Mouse (Mus musculus): ENCODE measurements around the gene Otub1. TPM values are rescaled to one million over a fixed set of nuclear protein-coding genes. Genes with fewer than 3 reads are reported as not detected.
A peak's percentile ranks its signal among the peaks of the same experiment; 100 is the strongest.

Gene Otub1
- 100 to 1,000 TPM; 277 to 297 (median 291) TPM for total RNA-seq (2022)

DNA sequence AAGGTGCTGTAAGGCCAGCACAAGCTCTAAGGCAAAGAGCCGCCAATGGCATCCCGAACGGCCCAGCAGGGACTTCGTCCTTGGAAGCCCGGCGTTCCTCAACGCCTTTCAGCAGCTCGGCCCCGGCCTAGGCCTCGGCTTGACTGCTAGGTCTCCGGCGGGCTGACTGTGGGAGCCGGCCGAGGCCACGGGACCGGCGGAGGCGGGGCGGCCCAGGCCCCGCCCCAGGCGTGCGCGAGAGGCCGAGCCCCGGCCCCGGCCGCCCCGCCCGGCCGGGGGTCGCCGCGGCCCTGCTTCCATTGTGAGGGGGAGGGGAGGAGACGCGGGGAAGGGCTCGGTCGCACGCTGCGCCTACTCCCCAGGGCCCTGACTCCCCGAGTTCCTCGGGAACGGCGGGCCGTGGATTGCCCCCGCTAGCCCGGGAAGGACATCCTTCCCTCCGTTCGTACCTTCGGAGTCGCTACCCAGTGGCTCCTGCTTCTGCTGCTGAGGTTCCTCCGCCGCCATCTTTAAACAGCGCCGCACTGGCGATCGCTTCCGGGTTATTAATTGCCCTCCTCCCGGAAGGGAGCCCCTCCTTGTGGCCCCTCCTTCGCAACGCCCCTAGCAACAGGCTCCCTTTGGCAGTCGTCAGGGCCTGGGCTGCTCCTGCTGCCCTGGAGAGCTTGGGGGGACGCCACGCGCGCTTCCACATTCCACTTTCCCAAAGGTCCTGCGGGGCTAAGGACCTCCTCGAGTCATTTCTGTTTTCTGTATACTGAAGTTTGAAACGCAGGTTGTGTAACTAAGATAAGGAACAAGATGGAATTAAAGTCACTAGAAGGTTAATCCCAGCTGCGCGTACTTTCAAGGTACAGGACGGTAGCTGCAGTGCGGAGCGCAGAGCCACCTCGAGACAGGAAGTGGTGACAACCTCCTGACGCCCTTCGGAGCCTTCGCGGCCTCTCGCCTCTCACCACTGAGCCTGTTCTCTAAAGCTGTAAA, at the start of gene Otub1:
Gene Otub1, minus strand, starts transcription at position 564 of the 984 bp plus-strand sequence.
- peak; percentile 91 to 92 for DNase-seq (ENCODE audit: low spot score in 2 of 2)

DNA sequence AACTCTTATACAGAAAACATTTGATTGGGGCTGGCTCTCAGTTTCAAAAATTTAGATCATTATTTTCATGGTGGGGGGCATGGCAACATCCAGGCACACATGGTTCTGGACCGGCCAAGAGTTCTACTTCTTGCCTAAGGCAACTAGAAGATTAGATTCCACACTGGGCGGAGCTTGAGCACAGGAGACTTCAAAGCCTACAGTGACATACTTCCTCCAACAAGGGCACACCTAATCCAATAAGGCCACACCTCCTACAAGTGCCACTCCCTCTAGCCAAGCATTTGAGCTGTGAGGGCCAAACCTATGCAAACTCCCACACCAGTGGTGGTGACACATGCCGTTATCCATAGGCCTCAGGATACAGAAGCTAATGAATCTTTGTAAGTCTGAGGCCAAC, 39.9 kb upstream of the Otub1 start:
- no peak for DNase-seq (ENCODE audit: low spot score in 2 of 2)

DNA sequence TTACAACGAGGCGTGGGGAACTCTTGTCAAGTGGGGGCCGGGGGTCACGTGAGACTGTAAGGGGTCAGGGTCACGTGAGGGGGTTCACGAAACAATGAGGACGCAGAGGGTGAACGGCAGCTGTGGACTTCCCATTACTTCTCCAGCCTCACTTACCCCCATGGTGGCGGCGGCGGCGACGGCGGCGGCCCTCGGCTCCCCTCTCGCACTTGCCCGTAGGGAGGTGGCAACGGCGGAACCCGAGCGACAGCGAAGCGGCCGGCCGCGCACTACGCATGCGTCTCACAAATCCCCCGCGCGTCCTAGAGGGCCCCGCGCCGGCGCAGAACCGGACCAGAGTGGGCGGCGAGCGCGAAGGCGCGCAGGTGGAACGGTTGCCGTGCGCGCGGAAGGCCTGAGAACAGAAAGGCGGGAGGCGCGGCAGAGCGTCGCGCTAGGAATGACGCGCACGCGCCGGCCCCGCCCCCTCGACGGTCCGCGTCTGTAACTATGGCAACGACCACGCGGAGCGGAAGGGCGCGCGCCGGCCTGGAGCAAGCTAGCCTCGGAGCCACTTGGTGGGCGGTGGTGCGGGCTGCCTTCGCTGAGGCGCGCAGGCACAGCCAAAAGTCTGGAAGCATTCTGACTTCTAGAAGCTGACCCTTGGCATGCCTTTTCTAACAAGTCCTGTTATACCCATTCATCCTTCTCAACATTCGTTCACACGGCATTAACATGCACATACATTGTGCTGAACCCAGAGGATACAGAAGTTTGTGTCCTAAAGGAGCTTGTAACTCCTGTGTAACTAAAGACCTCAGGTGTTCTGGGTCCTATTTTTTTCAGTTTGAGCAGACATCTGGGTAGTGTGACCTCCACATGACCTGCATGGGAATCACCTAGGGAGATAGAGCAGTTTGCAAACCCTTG, 34.9 kb upstream of the Otub1 start, which contains the start of gene Naa40:
Gene Naa40, minus strand, starts transcription at position 402 of the 909 bp plus-strand sequence.
- peak; percentile 89 to 90 for DNase-seq (ENCODE audit: low spot score in 2 of 2)

DNA sequence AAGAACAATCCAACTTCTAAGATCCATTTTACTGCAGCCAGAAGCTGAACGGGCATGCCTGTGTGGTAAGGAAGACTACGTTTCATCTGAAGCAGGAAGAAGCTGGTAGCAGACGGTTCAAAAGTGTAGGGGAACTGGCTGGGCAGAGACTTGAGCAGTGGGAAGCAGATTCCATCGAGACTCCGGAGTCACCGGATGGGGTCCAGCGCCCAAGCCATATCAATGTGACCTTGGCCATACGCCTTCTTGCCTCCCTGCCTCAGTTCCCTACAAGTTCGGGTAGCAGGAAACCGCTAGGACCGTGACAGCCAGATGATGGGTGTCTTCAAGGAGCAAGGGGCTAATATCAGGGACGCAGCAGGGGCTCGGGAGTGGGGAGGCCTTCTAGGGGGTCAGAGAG, 34.2 kb upstream of the Otub1 start:
- DNase-seq (ENCODE audit: low spot score in 2 of 2), result no peak

DNA sequence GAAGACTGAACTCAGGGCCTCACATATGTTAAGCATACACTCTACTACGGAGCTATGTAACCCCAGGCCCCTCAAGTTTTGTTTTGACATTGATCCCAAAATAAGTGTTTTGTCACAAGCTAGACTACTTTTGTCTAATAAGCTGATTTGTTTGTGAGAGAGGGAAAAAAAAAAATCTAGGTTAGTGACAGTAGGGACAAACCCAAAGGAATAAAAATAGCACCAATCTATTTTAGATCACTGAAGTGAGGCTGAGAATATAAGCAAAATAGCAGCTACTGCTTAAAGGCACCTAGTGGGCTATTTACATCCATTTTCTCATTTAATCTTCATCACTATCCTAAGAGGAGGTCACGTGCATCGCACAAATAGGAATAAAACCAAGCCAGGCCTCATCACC, 33.5 kb upstream of the Otub1 start:
- no peak for DNase-seq (ENCODE audit: low spot score in 2 of 2)

DNA sequence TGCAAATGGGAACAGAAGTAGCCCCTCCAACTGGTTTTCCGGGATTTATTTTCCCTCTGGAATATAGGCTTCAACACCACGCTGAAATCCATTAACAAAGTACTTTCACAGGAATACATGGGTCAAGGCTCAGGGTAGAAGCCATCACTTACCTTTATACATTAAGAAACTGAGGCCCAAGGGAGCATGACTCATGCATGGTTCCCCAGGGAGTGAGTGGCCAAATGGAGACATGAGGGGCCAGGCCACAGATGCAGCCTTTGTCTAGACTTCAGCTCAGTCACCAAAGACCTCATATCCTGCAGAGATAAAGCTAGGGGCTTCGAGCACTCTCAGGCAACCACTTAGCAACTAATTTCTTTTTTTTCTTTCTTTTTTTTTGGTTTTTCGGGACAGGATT, 30.6 kb upstream of the Otub1 start:
- no peak for DNase-seq (ENCODE audit: low spot score in 2 of 2)

DNA sequence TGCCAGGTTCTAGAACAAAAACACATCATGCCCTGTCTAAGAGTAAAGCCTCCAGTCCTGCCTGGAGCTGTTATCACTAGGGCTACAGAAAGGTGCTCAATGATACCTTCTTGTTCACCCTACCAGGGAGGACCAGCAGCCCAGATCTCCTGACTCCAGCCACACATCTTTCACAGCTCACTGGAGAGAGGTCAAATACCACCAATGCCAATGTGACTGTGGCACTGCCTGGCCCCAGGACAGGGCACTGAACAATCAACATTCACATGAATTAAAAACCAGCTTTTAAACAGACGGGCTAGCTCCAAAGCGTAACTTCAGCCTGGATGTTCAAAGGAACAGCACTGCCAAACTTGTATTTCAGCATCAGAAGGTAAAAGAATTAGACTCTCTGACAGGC, 29.9 kb upstream of the Otub1 start:
- no peak for DNase-seq (ENCODE audit: low spot score in 2 of 2)

DNA sequence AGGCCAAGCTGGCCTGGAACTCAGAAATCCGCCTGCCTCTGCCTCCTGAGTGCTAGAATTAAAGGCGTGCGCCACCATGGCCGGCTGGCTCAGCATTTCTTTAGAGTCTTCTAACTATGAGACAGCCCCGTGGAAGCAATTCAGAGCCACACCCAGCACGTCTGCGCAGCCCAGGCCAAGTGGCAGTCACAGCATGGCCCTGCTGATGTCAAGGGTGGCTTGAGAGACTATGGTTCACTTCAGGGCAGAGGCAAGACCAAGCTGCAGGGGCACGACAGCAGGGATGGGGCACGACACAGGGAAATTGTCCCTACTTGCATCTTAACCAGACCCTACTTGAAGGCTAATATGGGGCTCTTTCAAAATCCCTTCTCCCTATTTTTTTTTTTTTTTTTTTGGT, 29.3 kb upstream of the Otub1 start:
- no peak for DNase-seq (ENCODE audit: low spot score in 2 of 2)

DNA sequence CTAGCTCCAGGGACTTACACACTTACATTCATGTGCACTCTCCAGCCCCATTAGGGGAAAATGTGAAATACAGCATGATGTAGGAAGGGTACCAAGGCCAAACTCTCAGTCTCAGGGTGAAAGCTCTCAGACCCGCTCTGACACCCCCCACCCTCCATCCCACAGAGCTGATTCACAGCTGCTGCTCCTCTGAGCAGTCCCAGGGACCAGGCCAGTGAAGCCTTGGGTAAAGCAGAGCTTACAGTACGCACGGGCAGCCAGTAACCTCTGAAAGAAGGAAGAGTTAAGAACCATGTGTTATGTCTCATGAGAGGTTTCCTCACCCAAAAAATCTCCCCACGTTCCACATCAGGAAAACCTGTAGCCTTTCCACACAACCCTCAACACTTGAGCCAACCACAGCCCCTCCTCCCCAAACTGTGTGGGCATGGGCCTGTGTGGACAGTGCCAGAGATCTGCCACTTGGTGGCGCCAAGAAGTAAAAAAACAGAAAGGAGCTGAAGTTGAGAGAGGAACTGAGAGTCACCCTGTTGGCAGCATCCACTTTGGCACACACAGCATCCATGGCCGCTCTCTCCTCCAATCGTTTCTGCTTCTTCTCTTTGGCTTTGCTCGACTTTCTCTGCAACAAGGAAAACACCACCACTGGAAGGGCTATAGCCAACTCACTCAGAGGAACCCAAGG, 28.6 kb upstream of the Otub1 start:
- DNase-seq (ENCODE audit: low spot score in 2 of 2), result peak; percentile 79 to 82

DNA sequence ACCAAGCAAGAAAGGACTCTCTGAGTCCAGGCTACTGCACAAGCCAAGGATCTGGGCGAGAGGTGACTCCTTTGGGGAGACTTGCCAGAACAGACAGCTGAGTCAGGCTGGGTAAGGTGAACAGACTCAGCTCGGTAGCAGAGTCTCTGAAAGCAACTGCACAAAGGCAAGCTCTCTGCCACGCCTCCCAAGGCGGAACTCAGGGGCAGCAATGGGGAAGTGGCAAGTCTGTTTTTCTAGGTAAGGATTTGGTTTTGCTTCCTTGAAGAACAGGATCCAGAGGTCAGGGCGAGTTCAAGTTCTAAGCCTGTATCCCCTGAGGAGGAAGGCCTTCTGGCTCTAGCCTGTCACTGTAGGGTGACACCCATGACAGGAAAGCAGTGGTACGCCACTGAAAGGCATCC, 20.4 kb upstream of the Otub1 start:
- DNase-seq (ENCODE audit: low spot score in 2 of 2), result no peak

DNA sequence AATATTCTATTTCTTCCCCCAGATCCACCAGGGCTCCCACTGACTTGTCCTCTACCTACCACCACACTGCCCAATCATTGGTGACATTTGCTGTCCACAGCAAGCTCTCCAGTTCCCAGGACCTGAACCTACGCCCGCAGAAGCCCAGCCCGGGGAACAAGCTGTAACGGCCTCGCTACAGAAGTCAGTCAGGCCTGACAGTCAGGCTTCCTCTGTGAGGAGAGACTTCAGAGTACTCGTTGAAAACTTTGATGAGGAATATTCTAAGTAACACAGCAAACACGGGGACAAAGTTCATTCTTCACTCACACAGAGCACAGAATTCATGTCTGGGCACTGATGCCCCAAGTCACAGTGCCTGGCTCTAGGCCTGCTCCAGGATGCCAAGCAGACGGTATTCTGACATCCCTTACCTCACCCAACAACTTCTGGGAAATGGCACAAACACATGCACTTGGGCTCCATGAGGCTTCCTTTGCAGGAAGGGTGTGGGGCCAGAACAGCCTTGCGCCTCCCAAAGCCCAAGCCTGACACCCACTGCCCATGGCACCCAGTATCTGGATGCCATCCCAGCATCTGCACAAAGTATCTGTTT, 19.1 kb upstream of the Otub1 start:
- no peak for DNase-seq (ENCODE audit: low spot score in 2 of 2)

DNA sequence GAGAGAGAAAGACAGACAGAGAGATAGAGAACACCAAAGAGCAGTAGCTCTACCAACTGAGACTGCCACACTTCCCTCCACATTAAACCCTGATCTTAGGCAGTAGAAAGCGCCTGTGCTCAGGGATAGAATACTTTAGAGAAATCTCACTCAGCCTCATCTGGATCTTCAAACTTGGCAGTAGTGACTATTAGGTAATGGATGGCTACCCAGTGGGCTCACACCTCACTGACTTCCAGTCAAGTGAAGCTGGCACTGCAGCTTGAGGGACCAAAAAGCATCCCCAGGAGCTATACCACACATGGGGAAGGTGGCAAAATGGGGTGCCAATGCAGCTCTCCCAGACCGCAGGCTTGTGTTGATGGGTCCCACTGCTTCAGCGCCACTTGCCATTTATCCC, 18.1 kb upstream of the Otub1 start:
- DNase-seq (ENCODE audit: low spot score in 2 of 2), result no peak

DNA sequence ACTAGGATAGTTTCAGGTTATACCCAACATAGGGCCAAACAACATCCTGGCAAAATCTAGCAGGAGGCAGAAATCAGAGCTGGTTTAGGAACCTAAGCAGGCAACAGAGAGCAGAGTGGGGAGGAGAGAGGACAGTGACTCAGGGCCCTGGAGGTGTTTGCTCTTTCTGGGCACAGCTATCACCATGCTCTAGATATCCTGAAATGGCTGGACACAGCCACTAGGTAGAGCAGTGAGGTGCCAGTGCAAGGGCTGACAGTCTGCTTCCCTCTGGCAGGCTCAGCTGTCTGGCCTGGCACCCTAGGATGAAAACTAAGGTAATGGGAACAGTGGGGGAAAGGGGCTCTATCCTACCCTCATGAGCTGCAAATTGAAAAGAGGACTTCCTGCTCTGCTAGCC, 17.4 kb upstream of the Otub1 start:
- DNase-seq (ENCODE audit: low spot score in 2 of 2), result no peak

DNA sequence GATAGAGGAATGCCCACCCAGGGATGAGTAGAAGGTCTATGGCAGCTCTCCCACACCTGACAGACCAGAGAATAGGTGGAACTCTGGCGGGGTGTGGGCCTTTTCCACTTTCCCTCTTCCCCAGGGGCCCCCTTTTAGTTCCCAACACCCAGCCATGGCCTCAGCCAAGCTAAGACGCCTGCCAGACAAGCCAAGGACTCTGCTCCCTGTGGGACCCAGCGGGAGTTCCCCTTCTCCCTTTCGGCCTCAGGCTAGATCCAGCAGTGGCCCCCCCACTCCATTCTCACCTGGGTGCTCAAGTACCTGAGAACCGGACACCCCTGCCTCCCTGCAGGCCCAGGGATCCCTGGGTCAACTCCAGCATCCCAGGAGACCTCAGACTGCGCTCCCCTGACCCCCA, 16.1 kb upstream of the Otub1 start:
- no peak for DNase-seq (ENCODE audit: low spot score in 2 of 2)

DNA sequence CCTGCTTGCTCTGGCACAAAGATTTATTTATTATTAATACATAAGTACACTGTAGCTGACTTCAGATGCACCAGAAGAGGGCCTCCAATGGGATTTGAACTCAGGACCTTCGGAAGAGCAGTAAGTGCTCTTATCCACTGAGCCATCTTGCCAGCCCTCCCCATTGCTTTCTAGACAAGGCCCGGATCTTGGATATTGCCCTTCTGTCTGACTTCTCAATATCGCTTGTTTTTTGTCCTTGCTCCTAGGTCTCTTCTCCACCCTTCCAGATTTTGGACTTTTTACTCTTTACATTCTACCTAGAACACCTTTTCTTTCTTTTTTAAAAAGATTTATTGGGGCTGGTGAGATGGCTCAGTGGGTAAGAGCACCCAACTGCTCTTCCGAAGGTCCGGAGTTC, 12.6 kb upstream of the Otub1 start:
- DNase-seq (ENCODE audit: low spot score in 2 of 2), result no peak

DNA sequence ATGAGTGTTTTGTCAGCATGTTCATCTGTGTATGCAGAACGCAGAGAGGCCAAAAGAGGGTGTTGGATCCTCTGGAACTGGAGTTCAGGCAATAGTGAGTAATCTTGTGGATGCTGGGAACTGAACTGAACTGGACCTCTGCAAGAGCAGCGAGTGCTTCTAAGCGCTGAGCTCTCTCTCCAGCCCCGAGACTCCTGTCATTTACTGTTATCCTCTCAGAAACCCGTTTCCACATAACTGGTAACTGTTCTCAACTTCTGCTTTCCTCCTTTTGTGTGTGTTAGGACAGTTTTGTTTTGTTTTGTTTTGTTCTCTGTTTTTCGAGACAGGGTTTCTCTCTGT, 11.8 kb upstream of the Otub1 start:
- no peak for DNase-seq (ENCODE audit: low spot score in 2 of 2)

DNA sequence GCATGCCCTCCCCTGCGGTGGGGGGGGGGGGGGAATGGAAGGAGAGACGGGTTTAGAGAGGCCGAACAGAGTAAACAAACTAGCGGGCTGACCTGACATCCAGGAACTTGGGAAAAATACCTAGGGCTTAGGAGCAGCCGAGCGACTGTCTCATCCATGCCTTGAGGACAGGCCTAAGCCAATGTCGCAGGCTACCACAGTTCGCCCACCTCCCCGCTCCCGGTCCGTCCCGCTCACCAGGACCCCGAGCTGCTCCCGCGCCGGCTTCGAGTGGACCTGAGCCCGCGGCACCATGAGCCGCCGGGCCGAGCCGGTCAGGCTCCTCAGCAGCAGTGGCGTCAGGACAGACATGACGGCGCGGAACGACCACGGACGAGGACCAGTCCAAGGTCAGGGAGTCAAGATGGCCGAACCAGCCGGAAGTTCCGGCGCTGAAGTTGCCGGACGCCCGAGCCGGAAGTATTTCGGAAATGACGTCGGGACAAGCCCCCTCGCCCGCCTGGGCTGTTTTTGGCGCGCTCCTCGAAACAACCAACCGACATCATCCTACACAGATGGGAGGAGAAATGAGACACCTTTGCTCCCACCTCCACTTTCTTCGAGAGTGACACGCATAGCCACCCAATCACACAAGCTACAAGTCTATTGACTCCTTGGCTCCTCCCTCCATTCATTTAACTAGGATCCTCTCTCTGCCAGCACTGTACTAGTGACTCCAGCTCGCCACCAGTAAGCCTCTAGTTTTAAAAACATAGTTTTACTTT, 11.2 kb upstream of the Otub1 start, which contains the start of gene Cox8a:
Gene Cox8a, minus strand, starts transcription at position 455 of the 764 bp plus-strand sequence.
- DNase-seq (ENCODE audit: low spot score in 2 of 2), result peak; percentile 97

DNA sequence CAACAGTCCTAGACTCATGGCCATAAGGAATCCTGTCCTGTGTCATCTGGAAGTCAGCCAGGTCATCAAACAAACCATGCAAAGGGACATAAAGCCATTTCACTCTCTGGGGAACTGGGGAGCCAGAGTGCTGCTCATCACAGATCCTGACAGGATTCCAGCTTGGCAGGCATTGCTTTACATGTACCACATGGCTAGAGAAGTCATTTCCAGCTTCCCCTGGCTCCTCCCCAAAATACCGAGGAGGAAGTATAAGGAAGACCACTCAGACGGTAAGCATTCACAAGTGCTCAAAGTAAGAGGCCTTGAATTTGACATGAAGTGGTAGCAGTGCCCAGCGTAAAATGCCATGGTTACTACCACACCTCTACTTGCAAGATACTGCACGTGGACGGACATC, 8.4 kb upstream of the Otub1 start:
- no peak for DNase-seq (ENCODE audit: low spot score in 2 of 2)

DNA sequence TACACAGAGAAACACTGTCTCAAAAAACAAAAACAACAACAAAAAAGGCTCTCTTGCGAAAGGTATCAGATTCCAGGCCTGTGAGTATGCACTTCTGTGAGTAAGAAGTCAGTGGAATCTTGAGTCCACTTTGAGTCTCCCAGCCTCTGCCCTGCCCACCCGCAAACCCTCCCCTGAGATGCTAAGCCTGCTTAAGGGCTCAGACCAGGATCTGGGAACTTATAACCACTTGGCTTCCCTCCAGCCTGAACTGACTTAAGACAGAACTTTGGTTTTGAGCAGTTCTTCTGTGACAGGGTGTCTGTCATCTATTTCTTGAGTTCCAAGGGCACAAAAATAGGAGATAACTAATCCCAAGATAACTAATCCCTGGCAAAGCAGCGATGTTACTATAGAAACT, 6.9 kb upstream of the Otub1 start:
- DNase-seq (ENCODE audit: low spot score in 2 of 2), result no peak

DNA sequence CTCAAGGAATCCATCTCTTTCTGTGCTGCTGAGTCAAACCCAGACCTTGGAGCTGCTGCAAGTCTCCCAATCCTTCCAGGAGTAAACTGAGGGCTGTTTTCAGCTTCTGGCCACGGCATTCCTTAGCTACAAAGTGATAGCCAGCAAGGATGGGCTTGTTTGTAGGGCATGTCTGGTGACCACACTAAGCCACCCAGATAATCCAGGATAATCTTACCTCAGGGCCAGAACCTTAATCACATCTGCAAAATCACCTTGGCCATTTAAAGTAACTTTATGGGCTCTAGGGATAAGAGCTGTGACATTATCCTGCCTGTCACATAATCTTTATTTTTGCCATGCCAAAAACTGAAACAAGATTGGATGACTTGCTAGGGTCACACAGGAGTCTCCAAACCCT, 6.1 kb upstream of the Otub1 start:
- no peak for DNase-seq (ENCODE audit: low spot score in 2 of 2)
